Mouse (Mus musculus): Measurements from ENCODE around the gene Olfr987.
"Not testable (repeated sequence)": the region's sequence is repeated elsewhere in the genome, so short reads cannot be mapped to it uniquely, and the experiment has no call there.

Gene Olfr987

GRCm38 (mm10) chr2:85339215-85339614, at the start of gene Olfr987:
Gene Olfr987, minus strand, starts transcription at chr2:85339315.
- DNase-seq (ENCODE audit: low read depth, low spot score), result not testable (repeated sequence)

GRCm38 (mm10) chr2:85363127-85363526, 24.0 kb upstream of the Olfr987 start, which contains the start of gene Olfr988:
Gene Olfr988, minus strand, starts transcription at chr2:85363227.
- DNase-seq (ENCODE audit: low read depth, low spot score), result not testable (repeated sequence)

- no peak for DNase-seq (ENCODE audit: low read depth, low spot score)
Measured at GRCm38 (mm10) chr2:85339972-85340371, 857 bp upstream of the Olfr987 start.

- no peak for DNase-seq (ENCODE audit: low read depth, low spot score)
Measured at GRCm38 (mm10) chr2:85319106-85319505, 20.0 kb downstream of the Olfr987 start.

- DNase-seq (ENCODE audit: low read depth, low spot score), result no peak
Measured at GRCm38 (mm10) chr2:85285406-85285805, 53.7 kb downstream of the Olfr987 start.

- no peak for DNase-seq (ENCODE audit: low read depth, low spot score)
Measured at GRCm38 (mm10) chr2:85284626-85285025, 54.5 kb downstream of the Olfr987 start.

GRCm38 (mm10) chr2:85283631-85284466, 55.3 kb downstream of the Olfr987 start:
- DNase-seq (ENCODE audit: low read depth, low spot score), result no peak

- no peak for DNase-seq (ENCODE audit: low read depth, low spot score)
Measured at GRCm38 (mm10) chr2:85281023-85281422, 58.1 kb downstream of the Olfr987 start.

Measured in CD4-positive helper T cell, adult 2 months (primary cell).